Mouse (Mus musculus) cerebellum, adult 2 months (tissue): ENCODE data around the gene Lrrc29. TPM values are rescaled to one million over a fixed set of nuclear protein-coding genes. Genes with fewer than 3 reads are reported as not detected.

Experiments used
- DNase-seq, 2 experiments: peaks; one replicate each; pipeline ENCODE4 v3.0.0; 2021
- H3K27ac ChIP-seq: fragments of 200-500 bp; 2 replicates; pipeline ENCODE4 v1.5.1; 2012; ENCODE audit warnings: low read length, control low read depth, inconsistent platforms; ENCODE audit not compliant: insufficient read depth
- H3K27me3 ChIP-seq: fragments of 200-500 bp; 2 replicates; pipeline ENCODE4 v1.6.1; 2012; ENCODE audit warnings: inconsistent platforms, mild to moderate bottlenecking, low read length, moderate library complexity; ENCODE audit not compliant: control insufficient read depth, insufficient read depth
- H3K4me1 ChIP-seq: fragments of 200-500 bp; 2 replicates; pipeline ENCODE4 v1.6.1; 2011; ENCODE audit warnings: low read length; ENCODE audit not compliant: control insufficient read depth, insufficient read depth
- H3K4me3 ChIP-seq: fragments of 200-500 bp; replicated peaks from 2 replicates; pipeline ENCODE3; 2011; ENCODE audit warnings: mild to moderate bottlenecking, low read depth, low read length, control low read depth; ENCODE audit not compliant: insufficient read depth
- CTCF ChIP-seq: fragments of 200-500 bp; IDR thresholded peaks from 2 replicates; pipeline ENCODE4 v1.5.1; 2011; ENCODE audit warnings: low read depth, mild to moderate bottlenecking, control low read depth, low read length, moderate library complexity, borderline replicate concordance; ENCODE audit not compliant: insufficient read depth
- POLR2A ChIP-seq: fragments of 200-500 bp; IDR thresholded peaks from 2 replicates; pipeline ENCODE4 v1.6.1; 2011; ENCODE audit warnings: low read length, control low read depth, borderline replicate concordance; ENCODE audit not compliant: insufficient read depth
- WGBS: fragments of 180-500 bp; shearing (Covaris S2); methylation state at CpG from one replicate; pipeline ENCODE4 v1.1.7; 2018; 5-methylcytosine and 5-hydroxymethylcytosine counted together
- polyA plus RNA-seq: library from polyadenylated mRNA; depleted of rRNA; stranded (reverse); fragments of >200 nt; gene quantifications from 2 replicates; pipeline ENCODE4 v1.2.3, GENCODE M21; 2012

Gene Lrrc29
- polyA plus RNA-seq, 1 experiment: 5.0 TPM

GRCm38 (mm10) chr8:105282239-105282638 is 43.8 kb downstream of the Lrrc29 start:
- H3K27ac ChIP-seq: no peak overlapping the region
- no peak overlapping the region for H3K4me3 ChIP-seq
- no peaks in the 10 kb centered on the region for H3K27me3 ChIP-seq
- DNase-seq: no peak
- H3K4me1 ChIP-seq: peaks cover 9% of the 10 kb centered on the region
- TF ChIP-seq POLR2A (no peak), CTCF (no peak)
- WGBS: 94% methylated on average over 4 of the region's 4 CpGs

DNA sequence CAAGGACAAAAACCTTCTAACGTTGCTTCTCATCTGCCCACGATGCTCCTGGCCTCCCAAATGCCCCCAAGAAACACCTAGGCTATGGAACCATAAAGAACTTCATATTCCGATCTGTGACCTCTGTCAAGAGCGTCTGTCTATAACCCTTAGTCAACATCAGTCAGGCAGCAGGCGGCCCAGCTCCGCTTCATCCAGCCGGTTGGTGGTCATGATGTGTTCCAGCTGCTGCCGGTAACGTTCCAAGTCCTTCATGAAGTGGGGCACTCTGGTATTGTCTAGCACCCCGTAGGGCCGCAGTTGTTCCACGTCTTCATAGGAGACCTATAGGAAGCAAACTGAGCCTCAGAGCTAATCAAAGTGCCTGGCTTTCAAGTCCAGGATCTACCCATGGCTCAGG is 44.3 kb downstream of the Lrrc29 start:
- Histone ChIP-seq H3K27ac (no peak overlapping the region), H3K27me3 (no peaks in the 10 kb centered on the region), H3K4me1 (peaks cover 9% of the 10 kb centered on the region), H3K4me3 (no peak overlapping the region)
- no peak for DNase-seq
- TF ChIP-seq POLR2A (no peak), CTCF (no peak)
- WGBS: 89% methylated on average over 12 of the region's 12 CpGs

GRCm38 (mm10) chr8:105280567-105280966 is 45.5 kb downstream of the Lrrc29 start:
- Histone ChIP-seq H3K4me3 (no peak overlapping the region), H3K27ac (no peak overlapping the region), H3K27me3 (no peaks in the 10 kb centered on the region; the same call in 1 of the 2 replicates), H3K4me1 (peaks cover 9% of the 10 kb centered on the region)
- TF ChIP-seq POLR2A (no peak), CTCF (no peak)
- no peak for DNase-seq
- WGBS: 78% methylated on average over 3 of the region's 3 CpGs

- H3K4me3 ChIP-seq: peak overlapping the region; percentile 57
- DNase-seq: peak; percentile 94
- WGBS: 2% methylated on average over 28 of the region's 28 CpGs
- peaks cover 9% of the 10 kb centered on the region for H3K4me1 ChIP-seq
- TF ChIP-seq CTCF: no peak; the same call in 1 of the 2 replicates
- peak; percentile 27; the same call in 1 of the 2 replicates for TF ChIP-seq POLR2A
- H3K27ac ChIP-seq: no peak overlapping the region
- H3K27me3 ChIP-seq: no peaks in the 10 kb centered on the region; the same call in 1 of the 2 replicates
Observed at GRCm38 (mm10) chr8:105278911-105279334, 47.2 kb downstream of the Lrrc29 start.

GRCm38 (mm10) chr8:105276292-105277120 is 49.6 kb downstream of the Lrrc29 start:
- no peak overlapping the region for H3K27ac ChIP-seq
- no peak for DNase-seq
- peaks cover 3% of the 10 kb centered on the region for H3K4me1 ChIP-seq
- 14% methylated on average over 30 of the region's 30 CpGs for WGBS
- peak overlapping the region; percentile 24 for H3K4me3 ChIP-seq
- H3K27me3 ChIP-seq: no peaks in the 10 kb centered on the region; the same call in 1 of the 2 replicates
- TF ChIP-seq CTCF (no peak), POLR2A (no peak)

GRCm38 (mm10) chr8:105275840-105276239 is 50.2 kb downstream of the Lrrc29 start, which contains the start of gene Nol3:
Nol3 (plus strand) TSS chr8:105276140.
- H3K27ac ChIP-seq: no peak within 1 kb of the TSS
- TF ChIP-seq CTCF (no peak), POLR2A (no peak)
- WGBS: 9% methylated on average over 10 of the region's 10 CpGs
- H3K27me3 ChIP-seq: no peaks in the 10 kb centered on the region; the same call in 1 of the 2 replicates
- no peak for DNase-seq
- peak within 1 kb of the TSS; percentile 24 for H3K4me3 ChIP-seq
- peaks cover 3% of the 10 kb centered on the region for H3K4me1 ChIP-seq

- Histone ChIP-seq H3K27ac (no peak overlapping the region), H3K4me1 (peaks cover 3% of the 10 kb centered on the region), H3K27me3 (no peaks in the 10 kb centered on the region; the same call in 1 of the 2 replicates), H3K4me3 (no peak overlapping the region)
- 15% methylated on average over 11 of the region's 11 CpGs for WGBS
- no peak for DNase-seq
- no peak for TF ChIP-seq POLR2A
- no peak for TF ChIP-seq CTCF
Observed at GRCm38 (mm10) chr8:105275387-105275786, 50.7 kb downstream of the Lrrc29 start.

DNA sequence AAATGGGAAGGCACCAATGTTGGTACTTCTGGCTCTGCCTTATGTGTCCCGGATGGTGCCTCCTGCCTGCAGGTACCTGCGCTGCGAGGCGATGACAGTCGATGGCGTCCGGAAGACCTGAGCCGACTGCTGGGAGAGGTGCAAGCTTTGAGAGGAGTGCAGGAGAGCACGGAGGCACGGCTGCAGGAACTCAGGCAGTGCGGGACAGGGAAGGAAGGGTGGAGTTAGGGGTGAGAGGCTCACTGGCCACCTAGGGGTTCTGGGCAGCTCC is 55.2 kb downstream of the Lrrc29 start:
- no peak overlapping the region for H3K4me3 ChIP-seq
- no peak for DNase-seq
- 22% methylated on average over 11 of the region's 11 CpGs for WGBS

More for the DNA sequence above, 55.2 kb downstream of the Lrrc29 start:
- TF ChIP-seq CTCF (no peak), POLR2A (no peak)
- Histone ChIP-seq H3K27ac (no peak overlapping the region), H3K27me3 (no peaks in the 10 kb centered on the region; the same call in 1 of the 2 replicates), H3K4me1 (peaks cover 3% of the 10 kb centered on the region; the same call in 1 of the 2 replicates)
